Mouse (Mus musculus): ENCODE data around the gene Gm49601.

Gm49601 gene

GRCm38 (mm10) chr16:18629390-18630231, 3.4 kb upstream of the Gm49601 start, which contains the start of gene Sept5:
Gene Sept5 (minus strand): TSS chr16:18629954.
- peak; percentile 77 to 89 for DNase-seq

- peak in 1 of 2 experiments; percentile 21 for DNase-seq
Measured at GRCm38 (mm10) chr16:18628948-18629340, 2.7 kb upstream of the Gm49601 start.

- DNase-seq, result peak in 1 of 2 experiments; percentile 9
Measured at GRCm38 (mm10) chr16:18628206-18628947, 2.1 kb upstream of the Gm49601 start.

- peak in 1 of 2 experiments; percentile 14 for DNase-seq
Measured at GRCm38 (mm10) chr16:18627163-18627562, 936 bp upstream of the Gm49601 start.

- peak; percentile 39 to 45 for DNase-seq
Measured at GRCm38 (mm10) chr16:18625791-18626311, 376 bp downstream of the Gm49601 start.

GRCm38 (mm10) chr16:18625097-18625496, 1.1 kb downstream of the Gm49601 start:
- peak in 1 of 2 experiments; percentile 12 for DNase-seq

GRCm38 (mm10) chr16:18624641-18625040, 1.6 kb downstream of the Gm49601 start:
- no peak for DNase-seq

- DNase-seq, result peak; percentile 51 to 56
Measured at GRCm38 (mm10) chr16:18623751-18624540, 2.3 kb downstream of the Gm49601 start.

- peak in 1 of 2 experiments; percentile 34 for DNase-seq
Measured at GRCm38 (mm10) chr16:18622916-18623750, 3.1 kb downstream of the Gm49601 start.

- no peak for DNase-seq
Measured at GRCm38 (mm10) chr16:18622019-18622418, 4.2 kb downstream of the Gm49601 start, which contains the start of gene Gp1bb. Gene Gp1bb (minus strand): TSS chr16:18622403.

- peak; percentile 13 to 28 for DNase-seq
Measured at GRCm38 (mm10) chr16:18621362-18622001, 4.7 kb downstream of the Gm49601 start.

GRCm38 (mm10) chr16:18620601-18621361, 5.4 kb downstream of the Gm49601 start:
- DNase-seq, result peak; percentile 54

- DNase-seq, result no peak
Measured at GRCm38 (mm10) chr16:18620201-18620600, 6.0 kb downstream of the Gm49601 start.

GRCm38 (mm10) chr16:18619110-18619509, 7.1 kb downstream of the Gm49601 start:
- DNase-seq, result no peak

- DNase-seq, result no peak
Measured at GRCm38 (mm10) chr16:18618297-18618696, 7.9 kb downstream of the Gm49601 start.

GRCm38 (mm10) chr16:18617370-18618065, 8.7 kb downstream of the Gm49601 start:
- peak; percentile 90 to 95 for DNase-seq

- no peak for DNase-seq
Measured at GRCm38 (mm10) chr16:18613301-18613700, 12.9 kb downstream of the Gm49601 start.

- DNase-seq, result no peak
Measured at GRCm38 (mm10) chr16:18611752-18612151, 14.5 kb downstream of the Gm49601 start.

GRCm38 (mm10) chr16:18609099-18609498, 17.1 kb downstream of the Gm49601 start:
- DNase-seq, result no peak

- no peak for DNase-seq
Measured at GRCm38 (mm10) chr16:18608226-18608625, 18.0 kb downstream of the Gm49601 start.
